Mouse (Mus musculus): Measurements from ENCODE around the gene Rptor. TPM values are rescaled to one million over a fixed set of nuclear protein-coding genes. Genes with fewer than 3 reads are reported as not detected.
A peak's percentile ranks its signal among the peaks of the same experiment; 100 is the strongest.

The Rptor gene
- total and polyA plus RNA-seq, 3 experiments = 33.9 to 34.9 TPM; not detected in 1

GRCm38 (mm10) chr11:119902891-119903290 is 300.2 kb downstream of the Rptor start:
- H3K4me1 ChIP-seq (ENCODE audit: control insufficient read depth in 1 of 2, insufficient read depth in 2 of 2, low read length in 2 of 2) = no peaks in the 10 kb centered on the region
- TF ChIP-seq GABPA (IDR thresholded peaks at IDR 0.05; ENCODE audit: low read depth, low read length) = no peak
- TF ChIP-seq ZNF384 (IDR thresholded peaks at IDR 0.05; ENCODE audit: low read depth, low read length) = no peak
- TF ChIP-seq MXI1 (IDR thresholded peaks at IDR 0.05; ENCODE audit: low read depth, low read length) = no peak
- no peak for TF ChIP-seq CTCF (IDR thresholded peaks at IDR 0.05 in 2 of 3, conservative IDR thresholded peaks at IDR 0.05 in 1 of 3; ENCODE audit: control insufficient read depth in 1 of 3, insufficient read depth in 1 of 3, low read depth in 2 of 3, low read length in 3 of 3, poor library complexity in 1 of 3, severe bottlenecking in 1 of 3)
- no peak for TF ChIP-seq ZKSCAN1 (IDR thresholded peaks at IDR 0.05; ENCODE audit: low read depth, low read length)
- TF ChIP-seq CHD1 (IDR thresholded peaks at IDR 0.05; ENCODE audit: low read depth, low read length) = no peak
- TF ChIP-seq KAT2A (conservative IDR thresholded peaks at IDR 0.05; ENCODE audit: low read depth, low read length) = no peak
- TF ChIP-seq TAL1 (IDR thresholded peaks at IDR 0.05; ENCODE audit: low read length) = no peak
- TF ChIP-seq NELFE (IDR thresholded peaks at IDR 0.05; ENCODE audit: low read depth, low read length) = no peak
- no peak for TF ChIP-seq POLR2A (IDR thresholded peaks at IDR 0.05; ENCODE audit: control insufficient read depth in 1 of 2, insufficient read depth in 1 of 2, low read depth in 1 of 2, low read length in 2 of 2, poor library complexity in 1 of 2)
- no peak for TF ChIP-seq ZMIZ1 (IDR thresholded peaks at IDR 0.05; ENCODE audit: low read depth, low read length)
- TF ChIP-seq GATA1 (IDR thresholded peaks at IDR 0.05; ENCODE audit: low read depth, low read length) = no peak
- TF ChIP-seq NRF1 (IDR thresholded peaks at IDR 0.05; ENCODE audit: insufficient read depth, low read depth, low read length, poor library complexity, severe bottlenecking) = no peak
- no peak for TF ChIP-seq MEF2A (IDR thresholded peaks at IDR 0.05; ENCODE audit: extremely low read depth, insufficient replicate concordance, low read depth, low read length, poor library complexity, severe bottlenecking)
- no peak for TF ChIP-seq ZC3H11A (IDR thresholded peaks at IDR 0.05; ENCODE audit: low read depth, low read length)
- no peak for DNase-seq (ENCODE audit: low read depth, low spot score)
- no peak overlapping the region for H3K27ac ChIP-seq (ENCODE audit: control insufficient read depth, low read depth, low read length)
- H3K9ac ChIP-seq (ENCODE audit: control insufficient read depth, low read depth, low read length, poor library complexity, severe bottlenecking) = no peak overlapping the region
- no peak overlapping the region for H3K4me3 ChIP-seq (ENCODE audit: control insufficient read depth in 1 of 2, insufficient read depth in 1 of 2, low read depth in 2 of 2, low read length in 2 of 2)
- H3K36me3 ChIP-seq (ENCODE audit: control insufficient read depth in 1 of 2, insufficient read depth in 2 of 2, low read length in 2 of 2) = no peaks in the 10 kb centered on the region
- H3K27me3 ChIP-seq (ENCODE audit: control insufficient read depth in 1 of 2, insufficient read depth in 2 of 2, low read length in 2 of 2) = no peaks in the 10 kb centered on the region
- H3K79me2 ChIP-seq (ENCODE audit: control insufficient read depth, insufficient read depth, low read length, poor library complexity) = no peaks in the 10 kb centered on the region
- H3K9me3 ChIP-seq (replicated peaks; ENCODE audit: insufficient read depth, low read length) = no peaks in the 10 kb centered on the region

- DNase-seq (ENCODE audit: low read depth, low spot score) = peak; percentile 83
- H3K36me3 ChIP-seq (ENCODE audit: control insufficient read depth in 1 of 2, insufficient read depth in 2 of 2, low read length in 2 of 2) = no peaks in the 10 kb centered on the region
- no peaks in the 10 kb centered on the region; the same call in 1 of the 2 replicates for H3K79me2 ChIP-seq (ENCODE audit: control insufficient read depth, insufficient read depth, low read length, poor library complexity)
- H3K27ac ChIP-seq (ENCODE audit: control insufficient read depth, low read depth, low read length) = no peak overlapping the region
- no peak overlapping the region for H3K4me3 ChIP-seq (ENCODE audit: control insufficient read depth in 1 of 2, insufficient read depth in 1 of 2, low read depth in 2 of 2, low read length in 2 of 2)
- peaks cover 0 to 6% of the 10 kb centered on the region in 2 experiments; a peak in 2 of 4 replicates for H3K4me1 ChIP-seq (ENCODE audit: control insufficient read depth in 1 of 2, insufficient read depth in 2 of 2, low read length in 2 of 2)
- H3K9me3 ChIP-seq (replicated peaks; ENCODE audit: insufficient read depth, low read length) = no peaks in the 10 kb centered on the region
- no peaks in the 10 kb centered on the region for H3K27me3 ChIP-seq (ENCODE audit: control insufficient read depth in 1 of 2, insufficient read depth in 2 of 2, low read length in 2 of 2)
- no peak overlapping the region for H3K9ac ChIP-seq (ENCODE audit: control insufficient read depth, low read depth, low read length, poor library complexity, severe bottlenecking)
- TF ChIP-seq HCFC1 (IDR thresholded peaks at IDR 0.05; ENCODE audit: low read depth, low read length) (peak; percentile 40; the same call in 1 of the 2 replicates), ETS1 (IDR thresholded peaks at IDR 0.05; ENCODE audit: low read depth, low read length) (no peak), RAD21 (IDR thresholded peaks at IDR 0.05; ENCODE audit: low read depth, low read length) (peak; percentile 100), POLR2A (IDR thresholded peaks at IDR 0.05; ENCODE audit: control insufficient read depth in 1 of 2, insufficient read depth in 1 of 2, low read depth in 1 of 2, low read length in 2 of 2, poor library complexity in 1 of 2) (no peak), ZC3H11A (IDR thresholded peaks at IDR 0.05; ENCODE audit: low read depth, low read length) (peak; percentile 96), TAL1 (IDR thresholded peaks at IDR 0.05; ENCODE audit: low read length) (no peak), JUND (IDR thresholded peaks at IDR 0.05; ENCODE audit: low read depth, low read length) (0 out of 2 replicates have a peak, but pooled peaks have one; percentile 32), E2F4 (IDR thresholded peaks at IDR 0.05; ENCODE audit: borderline replicate concordance, low read depth, low read length) (no peak), EP300 (IDR thresholded peaks at IDR 0.05; ENCODE audit: low read depth in 1 of 2, low read length in 2 of 2) (no peak), ELF1 (IDR thresholded peaks at IDR 0.05; ENCODE audit: low read depth, low read length) (no peak), ZNF384 (IDR thresholded peaks at IDR 0.05; ENCODE audit: low read depth, low read length) (no peak; the same call in 1 of the 2 replicates), RCOR1 (IDR thresholded peaks at IDR 0.05; ENCODE audit: low read depth, low read length) (no peak), GABPA (IDR thresholded peaks at IDR 0.05; ENCODE audit: low read depth, low read length) (no peak), SIN3A (IDR thresholded peaks at IDR 0.05; ENCODE audit: low read length) (peak; percentile 42; the same call in 1 of the 2 replicates), MYB (IDR thresholded peaks at IDR 0.05; ENCODE audit: low read depth, low read length) (no peak), POLR2AphosphoS2 (IDR thresholded peaks at IDR 0.05; ENCODE audit: low read length) (no peak), USF1 (IDR thresholded peaks at IDR 0.05; ENCODE audit: low read depth, low read length) (no peak), UBTF (IDR thresholded peaks at IDR 0.05; ENCODE audit: borderline replicate concordance, insufficient read depth, low read depth, low read length) (no peak), ZKSCAN1 (IDR thresholded peaks at IDR 0.05; ENCODE audit: low read depth, low read length) (no peak), POLR2AphosphoS5 (IDR thresholded peaks at IDR 0.05; ENCODE audit: borderline replicate concordance, low read depth, low read length) (no peak), NELFE (IDR thresholded peaks at IDR 0.05; ENCODE audit: low read depth, low read length) (no peak), MXI1 (IDR thresholded peaks at IDR 0.05; ENCODE audit: low read depth, low read length) (no peak)
These were observed 302.0 kb downstream of the Rptor start for GRCm38 (mm10) chr11:119904621-119905286.

Measured in MEL (cell line).